Mouse (Mus musculus): Measurements from ENCODE around the gene Slc35b1. TPM values are rescaled to one million over a fixed set of nuclear protein-coding genes. Genes with fewer than 3 reads are reported as not detected.

The Slc35b1 gene
- 24.2 and 24.4 TPM in 2 replicates for polyA plus RNA-seq (2012; rRNA removed)

GRCm38 (mm10) chr11:95384319-95384972, at the start of gene Slc35b1:
Gene Slc35b1 (plus strand): TSS chr11:95384692.

GRCm38 (mm10) chr11:95336568-95337128, 47.8 kb upstream of the Slc35b1 start, which contains the start of gene Fam117a:
Gene Fam117a (plus strand): TSS chr11:95337018.

GRCm38 (mm10) chr11:95413641-95414535, 29.4 kb downstream of the Slc35b1 start, which contains the start of gene Spop:
Gene Spop (plus strand): TSS chr11:95414080.

Other genes with a start within 250 kb of the Slc35b1 start
- 0.17 and 0.29 TPM in 2 replicates for gene Dlx4, start 238.4 kb upstream of the Slc35b1 start, polyA plus RNA-seq (2012; rRNA removed)
- gene Tac4, start 123.2 kb upstream of the Slc35b1 start, polyA plus RNA-seq (2012; rRNA removed), result 0.02 TPM in 2 replicates
- gene Kat7, start 74.4 kb upstream of the Slc35b1 start, polyA plus RNA-seq (2012; rRNA removed), result 15.8 and 17.7 TPM in 2 replicates
- gene Fam117a, start 47.7 kb upstream of the Slc35b1 start, polyA plus RNA-seq (2012; rRNA removed), result 72.9 and 73.0 TPM in 2 replicates
- gene Spop, start 29.4 kb downstream of the Slc35b1 start, polyA plus RNA-seq (2012; rRNA removed), result 22.3 and 26.1 TPM in 2 replicates
- gene Nxph3, start 129.9 kb downstream of the Slc35b1 start, polyA plus RNA-seq (2012; rRNA removed), result 0.06 and 0.10 TPM in 2 replicates
- 1.8 and 1.9 TPM in 2 replicates for gene Ngfr, start 203.0 kb downstream of the Slc35b1 start, polyA plus RNA-seq (2012; rRNA removed)